Mouse (Mus musculus): ENCODE data around the gene Angptl2. TPM values are rescaled to one million over a fixed set of nuclear protein-coding genes. Genes with fewer than 3 reads are reported as not detected.

Gene Angptl2
- polyA plus RNA-seq, 1 experiment, result 5.6 TPM

- no peaks in the 10 kb centered on the region for H3K4me1 ChIP-seq (ENCODE audit: control insufficient read depth, insufficient read depth, low read length)
- TF ChIP-seq POLR2A (IDR thresholded peaks at IDR 0.05; ENCODE audit: insufficient read depth, low read length) (no peak), CTCF (IDR thresholded peaks at IDR 0.05; ENCODE audit: low read depth, low read length) (no peak), EP300 (IDR thresholded peaks at IDR 0.05; ENCODE audit: insufficient read depth, low read depth, low read length) (no peak)
- H3K9me3 ChIP-seq (replicated peaks; ENCODE audit: control insufficient read depth, insufficient read depth, low read length, poor library complexity, severe bottlenecking), result no peaks in the 10 kb centered on the region
- no peaks in the 10 kb centered on the region for H3K27me3 ChIP-seq (ENCODE audit: control insufficient read depth, insufficient read depth, low read length, poor library complexity, severe bottlenecking)
- no peak overlapping the region for H3K4me3 ChIP-seq (ENCODE audit: low read depth, low read length)
- no peaks in the 10 kb centered on the region for H3K36me3 ChIP-seq (ENCODE audit: control insufficient read depth, insufficient read depth, low read length, poor library complexity, severe bottlenecking)
- no peak overlapping the region for H3K27ac ChIP-seq (ENCODE audit: insufficient read depth, low read length)
- no peak overlapping the region for H3K9ac ChIP-seq (ENCODE audit: low read depth, poor library complexity, severe bottlenecking)
Measured at GRCm38 (mm10) chr2:33252751-33253150, 36.9 kb downstream of the Angptl2 start.

GRCm38 (mm10) chr2:33253572-33254190 is 37.8 kb downstream of the Angptl2 start:
- no peaks in the 10 kb centered on the region for H3K9me3 ChIP-seq (replicated peaks; ENCODE audit: control insufficient read depth, insufficient read depth, low read length, poor library complexity, severe bottlenecking)
- no peak overlapping the region for H3K9ac ChIP-seq (ENCODE audit: low read depth, poor library complexity, severe bottlenecking)
- H3K27ac ChIP-seq (ENCODE audit: insufficient read depth, low read length), result no peak overlapping the region
- H3K27me3 ChIP-seq (ENCODE audit: control insufficient read depth, insufficient read depth, low read length, poor library complexity, severe bottlenecking), result no peaks in the 10 kb centered on the region
- H3K4me3 ChIP-seq (ENCODE audit: low read depth, low read length), result no peak overlapping the region
- H3K4me1 ChIP-seq (ENCODE audit: control insufficient read depth, insufficient read depth, low read length), result no peaks in the 10 kb centered on the region
- no peak for TF ChIP-seq EP300 (IDR thresholded peaks at IDR 0.05; ENCODE audit: insufficient read depth, low read depth, low read length)
- no peaks in the 10 kb centered on the region for H3K36me3 ChIP-seq (ENCODE audit: control insufficient read depth, insufficient read depth, low read length, poor library complexity, severe bottlenecking)

- no peaks in the 10 kb centered on the region for H3K4me1 ChIP-seq (ENCODE audit: control insufficient read depth, insufficient read depth, low read length)
- no peaks in the 10 kb centered on the region for H3K27me3 ChIP-seq (ENCODE audit: control insufficient read depth, insufficient read depth, low read length, poor library complexity, severe bottlenecking)
- H3K9ac ChIP-seq (ENCODE audit: low read depth, poor library complexity, severe bottlenecking), result no peak overlapping the region
- TF ChIP-seq POLR2A (IDR thresholded peaks at IDR 0.05; ENCODE audit: insufficient read depth, low read length) (no peak), EP300 (IDR thresholded peaks at IDR 0.05; ENCODE audit: insufficient read depth, low read depth, low read length) (no peak), CTCF (IDR thresholded peaks at IDR 0.05; ENCODE audit: low read depth, low read length) (no peak)
- no peaks in the 10 kb centered on the region for H3K36me3 ChIP-seq (ENCODE audit: control insufficient read depth, insufficient read depth, low read length, poor library complexity, severe bottlenecking)
- H3K4me3 ChIP-seq (ENCODE audit: low read depth, low read length), result no peak overlapping the region
- H3K27ac ChIP-seq (ENCODE audit: insufficient read depth, low read length), result no peak overlapping the region
- no peaks in the 10 kb centered on the region for H3K9me3 ChIP-seq (replicated peaks; ENCODE audit: control insufficient read depth, insufficient read depth, low read length, poor library complexity, severe bottlenecking)
Measured at GRCm38 (mm10) chr2:33254318-33254985, 38.6 kb downstream of the Angptl2 start.

- TF ChIP-seq EP300 (IDR thresholded peaks at IDR 0.05; ENCODE audit: insufficient read depth, low read depth, low read length) (no peak), CTCF (IDR thresholded peaks at IDR 0.05; ENCODE audit: low read depth, low read length) (no peak), POLR2A (IDR thresholded peaks at IDR 0.05; ENCODE audit: insufficient read depth, low read length) (no peak)
- Histone ChIP-seq H3K9me3 (replicated peaks; ENCODE audit: control insufficient read depth, insufficient read depth, low read length, poor library complexity, severe bottlenecking) (no peaks in the 10 kb centered on the region), H3K4me3 (ENCODE audit: low read depth, low read length) (no peak overlapping the region), H3K9ac (ENCODE audit: low read depth, poor library complexity, severe bottlenecking) (no peak overlapping the region), H3K27me3 (ENCODE audit: control insufficient read depth, insufficient read depth, low read length, poor library complexity, severe bottlenecking) (no peaks in the 10 kb centered on the region), H3K36me3 (ENCODE audit: control insufficient read depth, insufficient read depth, low read length, poor library complexity, severe bottlenecking) (0 out of 2 replicates have a peak, but pooled peaks cover 2% of the 10 kb centered on the region), H3K27ac (ENCODE audit: insufficient read depth, low read length) (no peak overlapping the region), H3K4me1 (ENCODE audit: control insufficient read depth, insufficient read depth, low read length) (no peaks in the 10 kb centered on the region)
Measured at GRCm38 (mm10) chr2:33256769-33257537, 41.1 kb downstream of the Angptl2 start.

GRCm38 (mm10) chr2:33260772-33261171 is 44.9 kb downstream of the Angptl2 start:
- Histone ChIP-seq H3K4me3 (ENCODE audit: low read depth, low read length) (no peak overlapping the region), H3K27ac (ENCODE audit: insufficient read depth, low read length) (no peak overlapping the region), H3K4me1 (ENCODE audit: control insufficient read depth, insufficient read depth, low read length) (no peaks in the 10 kb centered on the region), H3K27me3 (ENCODE audit: control insufficient read depth, insufficient read depth, low read length, poor library complexity, severe bottlenecking) (no peaks in the 10 kb centered on the region), H3K9ac (ENCODE audit: low read depth, poor library complexity, severe bottlenecking) (no peak overlapping the region), H3K36me3 (ENCODE audit: control insufficient read depth, insufficient read depth, low read length, poor library complexity, severe bottlenecking) (0 out of 2 replicates have a peak, but pooled peaks cover 2% of the 10 kb centered on the region), H3K9me3 (replicated peaks; ENCODE audit: control insufficient read depth, insufficient read depth, low read length, poor library complexity, severe bottlenecking) (no peaks in the 10 kb centered on the region)
- TF ChIP-seq EP300 (IDR thresholded peaks at IDR 0.05; ENCODE audit: insufficient read depth, low read depth, low read length) (no peak), POLR2A (IDR thresholded peaks at IDR 0.05; ENCODE audit: insufficient read depth, low read length) (no peak), CTCF (IDR thresholded peaks at IDR 0.05; ENCODE audit: low read depth, low read length) (no peak)

GRCm38 (mm10) chr2:33261475-33261874 is 45.6 kb downstream of the Angptl2 start:
- Histone ChIP-seq H3K4me3 (ENCODE audit: low read depth, low read length) (no peak overlapping the region), H3K27ac (ENCODE audit: insufficient read depth, low read length) (no peak overlapping the region), H3K4me1 (ENCODE audit: control insufficient read depth, insufficient read depth, low read length) (no peaks in the 10 kb centered on the region), H3K36me3 (ENCODE audit: control insufficient read depth, insufficient read depth, low read length, poor library complexity, severe bottlenecking) (0 out of 2 replicates have a peak, but pooled peaks cover 2% of the 10 kb centered on the region), H3K9ac (ENCODE audit: low read depth, poor library complexity, severe bottlenecking) (no peak overlapping the region), H3K27me3 (ENCODE audit: control insufficient read depth, insufficient read depth, low read length, poor library complexity, severe bottlenecking) (no peaks in the 10 kb centered on the region), H3K9me3 (replicated peaks; ENCODE audit: control insufficient read depth, insufficient read depth, low read length, poor library complexity, severe bottlenecking) (no peaks in the 10 kb centered on the region)
- TF ChIP-seq POLR2A (IDR thresholded peaks at IDR 0.05; ENCODE audit: insufficient read depth, low read length) (no peak), EP300 (IDR thresholded peaks at IDR 0.05; ENCODE audit: insufficient read depth, low read depth, low read length) (no peak), CTCF (IDR thresholded peaks at IDR 0.05; ENCODE audit: low read depth, low read length) (no peak)

Data from ES-Bruce4 (cell line).